Mouse (Mus musculus): ENCODE results near the gene Ncbp3. TPM values are rescaled to one million over a fixed set of nuclear protein-coding genes. Genes with fewer than 3 reads are reported as not detected.

Gene Ncbp3
- total and polyA plus RNA-seq, 3 experiments = 13.3 to 25.0 (median 24.2) TPM

- no peak overlapping the region for H3K4me3 ChIP-seq (ENCODE audit: low read depth, low read length)
- ATAC-seq (ENCODE audit: extremely low read depth, insufficient number of reproducible peaks, low FRiP score, poor library complexity, severe bottlenecking) (peak; percentile 41; the same call in 1 of the 2 replicates), DNase-seq (ENCODE audit: low spot score) (no peak)
- peaks cover 85% of the 10 kb centered on the region for H3K4me1 ChIP-seq (ENCODE audit: insufficient read depth, low read depth, low read length)
- H3K36me3 ChIP-seq (replicated peaks) = peaks cover 67% of the 10 kb centered on the region
- no peaks in the 10 kb centered on the region for H3K27me3 ChIP-seq (ENCODE audit: insufficient read depth, low read length)
- no peak for TF ChIP-seq CTCF (IDR thresholded peaks at IDR 0.05; ENCODE audit: low read depth, low read length)
- TF ChIP-seq TAL1 (conservative IDR thresholded peaks at IDR 0.05; ENCODE audit: low read depth, low read length) = peak; percentile 26; the same call in 1 of the 2 replicates
- TF ChIP-seq POLR2AphosphoS5 (IDR thresholded peaks at IDR 0.05; ENCODE audit: insufficient replicate concordance, low read depth, low read length) = no peak
- no peak for TF ChIP-seq GATA2 (IDR thresholded peaks at IDR 0.05; ENCODE audit: borderline replicate concordance, low read depth, low read length)
- H3K9me3 ChIP-seq (replicated peaks) = no peaks in the 10 kb centered on the region
These were observed 5.2 kb downstream of the Ncbp3 start for GRCm38 (mm10) chr11:73052795-73053194.

DNA sequence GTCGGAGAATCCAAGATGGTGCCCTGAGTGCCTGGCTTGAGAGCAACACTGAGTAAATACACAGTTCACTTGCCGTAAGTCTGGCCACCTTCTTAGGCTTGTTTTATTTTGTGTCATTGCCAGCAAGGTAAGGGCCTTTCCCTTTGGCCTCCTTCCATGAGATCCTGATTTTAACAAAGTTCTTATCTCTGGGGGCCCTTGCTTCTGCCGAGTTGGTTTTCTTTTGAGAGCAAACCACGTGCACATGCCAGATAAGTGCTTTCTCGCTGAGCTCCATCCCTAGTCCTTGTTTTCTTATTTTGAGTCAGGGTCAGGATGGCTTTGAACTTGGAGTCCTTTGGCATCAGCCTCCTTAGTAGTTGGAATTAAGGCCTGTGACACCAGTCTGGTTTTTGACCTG lies 10.1 kb downstream of the Ncbp3 start:
- DNase-seq (ENCODE audit: low spot score) = no peak
- no peaks in the 10 kb centered on the region for H3K27me3 ChIP-seq (ENCODE audit: insufficient read depth, low read length)
- peak; percentile 54 for TF ChIP-seq TAL1 (conservative IDR thresholded peaks at IDR 0.05; ENCODE audit: low read depth, low read length)
- TF ChIP-seq GATA1 (IDR thresholded peaks at IDR 0.05; ENCODE audit: borderline replicate concordance, low read length) = no peak
- TF ChIP-seq CTCF (IDR thresholded peaks at IDR 0.05; ENCODE audit: low read depth, low read length) = no peak
- peak; percentile 28; the same call in 1 of the 2 replicates for ATAC-seq (ENCODE audit: extremely low read depth, insufficient number of reproducible peaks, low FRiP score, poor library complexity, severe bottlenecking)
- H3K36me3 ChIP-seq (replicated peaks) = peaks cover 85% of the 10 kb centered on the region
- peaks cover 55% of the 10 kb centered on the region for H3K4me1 ChIP-seq (ENCODE audit: insufficient read depth, low read depth, low read length)
- H3K9me3 ChIP-seq (replicated peaks) = no peaks in the 10 kb centered on the region
- H3K4me3 ChIP-seq (ENCODE audit: low read depth, low read length) = no peak overlapping the region; the same call in 1 of the 2 replicates

GRCm38 (mm10) chr11:73059630-73060029 lies 12.0 kb downstream of the Ncbp3 start:
- no peaks in the 10 kb centered on the region for H3K27me3 ChIP-seq (ENCODE audit: insufficient read depth, low read length)
- no peak for DNase-seq (ENCODE audit: low spot score)
- H3K4me1 ChIP-seq (ENCODE audit: insufficient read depth, low read depth, low read length) = peaks cover 37% of the 10 kb centered on the region
- H3K9me3 ChIP-seq (replicated peaks) = no peaks in the 10 kb centered on the region
- no peak for TF ChIP-seq CTCF (IDR thresholded peaks at IDR 0.05; ENCODE audit: low read depth, low read length)
- no peak for TF ChIP-seq POLR2AphosphoS5 (IDR thresholded peaks at IDR 0.05; ENCODE audit: insufficient replicate concordance, low read depth, low read length)
- TF ChIP-seq GATA2 (IDR thresholded peaks at IDR 0.05; ENCODE audit: borderline replicate concordance, low read depth, low read length) = no peak
- TF ChIP-seq TAL1 (conservative IDR thresholded peaks at IDR 0.05; ENCODE audit: low read depth, low read length) = no peak
- no peak for TF ChIP-seq GATA1 (IDR thresholded peaks at IDR 0.05; ENCODE audit: borderline replicate concordance, low read length)
- no peak for ATAC-seq (ENCODE audit: extremely low read depth, insufficient number of reproducible peaks, low FRiP score, poor library complexity, severe bottlenecking)
- peaks cover 83% of the 10 kb centered on the region for H3K36me3 ChIP-seq (replicated peaks)
- no peak overlapping the region for H3K4me3 ChIP-seq (ENCODE audit: low read depth, low read length)

DNA sequence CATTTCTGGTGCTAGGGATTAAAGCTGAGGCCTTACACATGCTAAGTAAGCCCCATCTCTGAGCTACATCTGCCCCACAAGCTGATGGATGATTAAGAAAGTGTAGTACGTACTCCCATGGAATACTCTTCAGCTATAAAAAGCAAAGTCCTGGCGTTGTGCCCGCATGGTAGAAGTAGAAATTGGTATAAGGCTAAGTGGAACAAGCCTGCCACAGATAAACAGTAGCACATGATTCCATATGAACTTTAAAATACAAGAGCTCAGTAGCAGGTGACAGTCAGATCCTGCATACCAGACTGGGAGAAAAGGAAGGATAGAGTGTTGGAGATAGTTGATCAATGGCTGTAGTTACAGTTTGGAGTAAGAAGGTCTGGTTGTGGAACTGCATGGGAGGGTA lies 13.8 kb downstream of the Ncbp3 start:
- H3K27me3 ChIP-seq (ENCODE audit: insufficient read depth, low read length) = no peaks in the 10 kb centered on the region
- no peaks in the 10 kb centered on the region for H3K9me3 ChIP-seq (replicated peaks)
- no peak for DNase-seq (ENCODE audit: low spot score)
- H3K4me3 ChIP-seq (ENCODE audit: low read depth, low read length) = no peak overlapping the region
- peaks cover 21% of the 10 kb centered on the region for H3K4me1 ChIP-seq (ENCODE audit: insufficient read depth, low read depth, low read length)
- H3K36me3 ChIP-seq (replicated peaks) = peaks cover 78% of the 10 kb centered on the region
- TF ChIP-seq GATA1 (IDR thresholded peaks at IDR 0.05; ENCODE audit: borderline replicate concordance, low read length) (no peak), TAL1 (conservative IDR thresholded peaks at IDR 0.05; ENCODE audit: low read depth, low read length) (no peak), GATA2 (IDR thresholded peaks at IDR 0.05; ENCODE audit: borderline replicate concordance, low read depth, low read length) (no peak), CTCF (IDR thresholded peaks at IDR 0.05; ENCODE audit: low read depth, low read length) (no peak), POLR2AphosphoS5 (IDR thresholded peaks at IDR 0.05; ENCODE audit: insufficient replicate concordance, low read depth, low read length) (no peak)
- no peak for ATAC-seq (ENCODE audit: extremely low read depth, insufficient number of reproducible peaks, low FRiP score, poor library complexity, severe bottlenecking)

GRCm38 (mm10) chr11:73071839-73072238 lies 24.3 kb downstream of the Ncbp3 start:
- Histone ChIP-seq H3K27me3 (ENCODE audit: insufficient read depth, low read length) (no peaks in the 10 kb centered on the region), H3K4me1 (ENCODE audit: insufficient read depth, low read depth, low read length) (0 out of 2 replicates have a peak, but pooled peaks cover 2% of the 10 kb centered on the region), H3K9me3 (replicated peaks) (no peaks in the 10 kb centered on the region), H3K4me3 (ENCODE audit: low read depth, low read length) (no peak overlapping the region), H3K36me3 (replicated peaks) (peaks cover 96% of the 10 kb centered on the region)
- TF ChIP-seq GATA2 (IDR thresholded peaks at IDR 0.05; ENCODE audit: borderline replicate concordance, low read depth, low read length) (no peak), TAL1 (conservative IDR thresholded peaks at IDR 0.05; ENCODE audit: low read depth, low read length) (no peak), POLR2AphosphoS5 (IDR thresholded peaks at IDR 0.05; ENCODE audit: insufficient replicate concordance, low read depth, low read length) (no peak)
- DNase-seq (ENCODE audit: low spot score) (no peak), ATAC-seq (ENCODE audit: extremely low read depth, insufficient number of reproducible peaks, low FRiP score, poor library complexity, severe bottlenecking) (no peak)

DNA sequence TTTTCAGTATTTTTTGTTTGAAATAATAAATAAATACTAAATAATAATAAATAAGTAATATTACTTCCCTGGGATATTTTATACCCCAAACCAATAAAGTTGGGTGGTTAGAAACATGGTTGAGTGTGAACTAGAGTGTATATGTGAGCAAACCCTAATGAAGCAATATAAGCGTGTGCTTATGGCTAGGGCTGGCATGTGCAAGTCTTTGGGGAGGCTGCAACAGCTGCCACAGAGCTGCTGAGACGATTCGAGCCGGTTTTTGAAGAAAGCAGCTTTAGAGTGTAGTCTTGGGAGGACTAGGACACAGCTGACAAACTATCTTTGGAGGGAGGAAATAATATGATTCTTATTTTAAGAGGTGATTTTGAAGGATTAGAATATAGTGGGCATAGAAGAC lies 28.7 kb downstream of the Ncbp3 start:
- no peak for ATAC-seq (ENCODE audit: extremely low read depth, insufficient number of reproducible peaks, low FRiP score, poor library complexity, severe bottlenecking)
- no peaks in the 10 kb centered on the region for H3K27me3 ChIP-seq (ENCODE audit: insufficient read depth, low read length)
- no peak for DNase-seq (ENCODE audit: low spot score)
- no peaks in the 10 kb centered on the region for H3K9me3 ChIP-seq (replicated peaks)
- H3K4me3 ChIP-seq (ENCODE audit: low read depth, low read length) = no peak overlapping the region
- TF ChIP-seq CTCF (IDR thresholded peaks at IDR 0.05; ENCODE audit: low read depth, low read length) (no peak), POLR2AphosphoS5 (IDR thresholded peaks at IDR 0.05; ENCODE audit: insufficient replicate concordance, low read depth, low read length) (no peak), GATA1 (IDR thresholded peaks at IDR 0.05; ENCODE audit: borderline replicate concordance, low read length) (no peak), TAL1 (conservative IDR thresholded peaks at IDR 0.05; ENCODE audit: low read depth, low read length) (no peak), GATA2 (IDR thresholded peaks at IDR 0.05; ENCODE audit: borderline replicate concordance, low read depth, low read length) (no peak)
- no peaks in the 10 kb centered on the region for H3K4me1 ChIP-seq (ENCODE audit: insufficient read depth, low read depth, low read length)
- peaks cover 96% of the 10 kb centered on the region for H3K36me3 ChIP-seq (replicated peaks)

DNA sequence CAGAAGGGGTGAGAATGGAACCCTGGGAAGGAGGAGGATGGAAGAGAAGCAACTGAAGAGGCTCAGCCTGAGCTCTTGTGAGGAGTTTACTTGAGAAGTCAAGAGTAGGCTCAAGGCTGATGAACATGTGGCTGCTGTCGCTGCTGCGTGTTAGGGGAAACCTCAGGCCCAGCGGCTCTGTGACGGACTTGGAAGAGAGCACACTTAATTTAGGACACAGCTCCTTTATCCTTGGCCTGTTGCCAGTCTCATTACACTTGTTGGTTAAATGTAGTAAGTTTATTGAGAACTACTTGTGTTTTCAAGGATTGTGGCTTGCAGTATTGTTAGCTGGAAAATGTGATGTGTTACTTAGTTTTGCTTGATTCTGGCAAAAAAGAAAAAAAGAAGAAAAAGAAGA lies 29.1 kb downstream of the Ncbp3 start:
- ATAC-seq (ENCODE audit: extremely low read depth, insufficient number of reproducible peaks, low FRiP score, poor library complexity, severe bottlenecking) = no peak
- Histone ChIP-seq H3K9me3 (replicated peaks) (no peaks in the 10 kb centered on the region), H3K36me3 (replicated peaks) (peaks cover 97% of the 10 kb centered on the region), H3K27me3 (ENCODE audit: insufficient read depth, low read length) (no peaks in the 10 kb centered on the region), H3K4me1 (ENCODE audit: insufficient read depth, low read depth, low read length) (no peaks in the 10 kb centered on the region), H3K4me3 (ENCODE audit: low read depth, low read length) (no peak overlapping the region)
- no peak for TF ChIP-seq POLR2AphosphoS5 (IDR thresholded peaks at IDR 0.05; ENCODE audit: insufficient replicate concordance, low read depth, low read length)
- no peak for TF ChIP-seq CTCF (IDR thresholded peaks at IDR 0.05; ENCODE audit: low read depth, low read length)
- TF ChIP-seq GATA1 (IDR thresholded peaks at IDR 0.05; ENCODE audit: borderline replicate concordance, low read length) = no peak
- DNase-seq (ENCODE audit: low spot score) = no peak
